Mouse (Mus musculus): ENCODE data around the gene Gm17455. TPM values are rescaled to one million over a fixed set of nuclear protein-coding genes. Genes with fewer than 3 reads are reported as not detected.

Gm17455 gene
- polyA plus RNA-seq, 1 experiment from 2014 or later, result 1.0 TPM

DNA sequence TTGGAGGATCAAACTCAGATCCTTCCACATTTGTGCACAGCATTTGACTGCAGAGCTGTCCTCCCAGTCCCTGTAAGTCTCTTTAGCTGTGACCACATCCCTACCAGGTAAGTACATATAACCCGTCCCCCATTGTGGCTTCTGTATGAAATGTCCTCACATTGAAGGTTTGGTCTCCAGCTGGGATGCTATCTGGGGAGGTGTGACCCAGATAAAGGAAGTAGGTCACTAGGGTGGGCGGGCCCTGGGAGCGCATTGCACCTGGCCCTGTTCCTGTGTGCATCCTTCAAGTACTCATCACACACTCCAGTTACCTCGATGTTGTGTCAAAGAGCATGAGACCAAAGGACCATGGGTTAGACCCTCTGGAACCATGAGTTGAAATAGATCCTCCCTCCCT, 42.8 kb downstream of the Gm17455 start:
- Histone ChIP-seq H3K9me3 (no peaks in the 10 kb centered on the region), H3K4me1 (no peaks in the 10 kb centered on the region), H3K27me3 (no peaks in the 10 kb centered on the region), H3K36me3 (no peaks in the 10 kb centered on the region), H3K27ac (no peak overlapping the region), H3K4me3 (no peak overlapping the region), H3K9ac (no peak overlapping the region), H3K4me2 (replicated peaks) (no peak overlapping the region)
- 81% methylated on average over 4 of the region's 4 CpGs for WGBS
- ATAC-seq (ENCODE audit: low FRiP score, low read depth), result no peak

- ATAC-seq (ENCODE audit: low FRiP score, low read depth), result no peak
- Histone ChIP-seq H3K4me2 (replicated peaks) (no peak overlapping the region), H3K4me3 (no peak overlapping the region), H3K36me3 (no peaks in the 10 kb centered on the region), H3K9me3 (no peaks in the 10 kb centered on the region), H3K4me1 (no peaks in the 10 kb centered on the region), H3K27me3 (no peaks in the 10 kb centered on the region), H3K9ac (no peak overlapping the region), H3K27ac (no peak overlapping the region)
- 9% methylated on average over 2 of the region's 2 CpGs for WGBS
These were observed 43.6 kb downstream of the Gm17455 start for GRCm38 (mm10) chr10:60443078-60443477.

GRCm38 (mm10) chr10:60445031-60445593, 45.6 kb downstream of the Gm17455 start:
- H3K9me3 ChIP-seq, result no peaks in the 10 kb centered on the region
- H3K4me3 ChIP-seq, result no peak overlapping the region
- H3K4me2 ChIP-seq (replicated peaks), result no peak overlapping the region
- peak; percentile 44; the same call in 1 of the 2 replicates for ATAC-seq (ENCODE audit: low FRiP score, low read depth)
- H3K27me3 ChIP-seq, result no peaks in the 10 kb centered on the region
- H3K9ac ChIP-seq, result no peak overlapping the region
- H3K36me3 ChIP-seq, result no peaks in the 10 kb centered on the region
- H3K4me1 ChIP-seq, result no peaks in the 10 kb centered on the region
- no peak overlapping the region for H3K27ac ChIP-seq
- WGBS, result 61% methylated on average over 8 of the region's 8 CpGs

DNA sequence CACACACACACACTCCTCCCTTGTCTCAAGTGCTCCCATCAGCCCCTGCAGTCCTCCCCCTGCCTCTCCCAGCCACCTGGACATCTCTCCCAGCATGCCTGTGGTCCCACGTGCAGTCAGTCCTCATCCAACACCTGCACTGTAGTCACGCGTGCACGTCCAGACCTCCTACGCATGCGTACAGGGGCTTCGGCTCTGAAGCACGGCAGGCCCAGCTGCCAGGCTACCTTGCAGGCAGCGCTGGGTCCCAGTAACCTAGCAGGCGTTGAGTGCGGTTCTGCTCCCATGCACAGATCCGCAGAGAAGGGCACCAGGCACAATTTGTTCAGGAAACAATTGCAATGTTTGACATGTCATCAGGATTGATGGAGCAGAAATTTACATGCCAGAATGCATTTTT, 47.7 kb downstream of the Gm17455 start:
- no peaks in the 10 kb centered on the region for H3K27me3 ChIP-seq
- no peak for ATAC-seq (ENCODE audit: low FRiP score, low read depth)
- WGBS, result 89% methylated on average over 12 of the region's 12 CpGs

More for the DNA sequence above, 47.7 kb downstream of the Gm17455 start:
- H3K4me1 ChIP-seq, result no peaks in the 10 kb centered on the region
- no peak overlapping the region for H3K4me2 ChIP-seq (replicated peaks)
- no peaks in the 10 kb centered on the region for H3K36me3 ChIP-seq
- no peaks in the 10 kb centered on the region for H3K9me3 ChIP-seq
- H3K27ac ChIP-seq, result no peak overlapping the region
- no peak overlapping the region for H3K4me3 ChIP-seq
- H3K9ac ChIP-seq, result no peak overlapping the region

Other genes with a start within 250 kb of the Gm17455 start
- gene Chst3, start 180.5 kb upstream of the Gm17455 start, polyA plus RNA-seq (2015; fragmentation: Nextera tagmentation; extraction: Ambion mirVana), result 3.1 and 3.7 TPM in 2 replicates
- gene Psap, start 122.1 kb upstream of the Gm17455 start, polyA plus RNA-seq (2015; fragmentation: Nextera tagmentation; extraction: Ambion mirVana), result 103 and 104 TPM in 2 replicates
- 1.9 and 2.0 TPM in 2 replicates for gene Vsir, start 52.9 kb upstream of the Gm17455 start, polyA plus RNA-seq (2015; fragmentation: Nextera tagmentation; extraction: Ambion mirVana)

Data from limb, embryonic 13.5 days (tissue).